Mouse (Mus musculus) retina, postnatal 1 day (tissue): ENCODE results near the gene Mtx1.

Experiments used
- DNase-seq: peaks from one replicate; pipeline ENCODE4 v3.0.0-alpha.2; 2012

The Mtx1 gene

GRCm38 (mm10) chr3:89210731-89211130, 16.2 kb downstream of the Mtx1 start:
- no peak for DNase-seq

GRCm38 (mm10) chr3:89210162-89210561, 16.7 kb downstream of the Mtx1 start:
- DNase-seq = no peak

- DNase-seq = no peak
Measured at GRCm38 (mm10) chr3:89209731-89210130, 17.2 kb downstream of the Mtx1 start.

GRCm38 (mm10) chr3:89208736-89209135, 18.2 kb downstream of the Mtx1 start:
- no peak for DNase-seq

GRCm38 (mm10) chr3:89208075-89208657, 18.7 kb downstream of the Mtx1 start:
- no peak for DNase-seq

- no peak for DNase-seq
Measured at GRCm38 (mm10) chr3:89206695-89207094, 20.2 kb downstream of the Mtx1 start.

GRCm38 (mm10) chr3:89206079-89206478, 20.8 kb downstream of the Mtx1 start:
- no peak for DNase-seq

GRCm38 (mm10) chr3:89203142-89203514, 23.8 kb downstream of the Mtx1 start:
- DNase-seq = no peak

GRCm38 (mm10) chr3:89202253-89203141, 24.4 kb downstream of the Mtx1 start, which contains the start of gene Gba:
Gba (plus strand) TSS chr3:89202928.
- peak; percentile 94 for DNase-seq

- no peak for DNase-seq
Measured at GRCm38 (mm10) chr3:89199839-89200238, 27.0 kb downstream of the Mtx1 start.

- DNase-seq = peak; percentile 95
Measured at GRCm38 (mm10) chr3:89195979-89196877, 30.7 kb downstream of the Mtx1 start.

GRCm38 (mm10) chr3:89193853-89194252, 33.0 kb downstream of the Mtx1 start:
- DNase-seq = peak; percentile 40

GRCm38 (mm10) chr3:89193351-89193750, 33.5 kb downstream of the Mtx1 start:
- no peak for DNase-seq

- DNase-seq = no peak
Measured at GRCm38 (mm10) chr3:89190436-89190835, 36.5 kb downstream of the Mtx1 start.

- DNase-seq = no peak
Measured at GRCm38 (mm10) chr3:89188478-89188875, 38.4 kb downstream of the Mtx1 start.

GRCm38 (mm10) chr3:89187690-89188477, 39.0 kb downstream of the Mtx1 start:
- no peak for DNase-seq

- DNase-seq = no peak
Measured at GRCm38 (mm10) chr3:89187197-89187596, 39.7 kb downstream of the Mtx1 start.

- no peak for DNase-seq
Measured at GRCm38 (mm10) chr3:89183959-89184315, 43.0 kb downstream of the Mtx1 start.

- DNase-seq = peak; percentile 92
Measured at GRCm38 (mm10) chr3:89183058-89183958, 43.6 kb downstream of the Mtx1 start, which contains the start of gene Fam189b. Fam189b (plus strand) TSS chr3:89183143.

GRCm38 (mm10) chr3:89182531-89183057, 44.3 kb downstream of the Mtx1 start:
- DNase-seq = no peak
